Mouse (Mus musculus) heart, adult 9 months (tissue): ENCODE data around the gene Ybx2.
"Not testable (repeated sequence)": the region's sequence is repeated elsewhere in the genome, so short reads cannot be mapped to it uniquely, and the experiment has no call there.

Experiments used
- DNase-seq, 2 experiments: peaks; one replicate each; pipeline ENCODE4 v3.0.0; 2022; ENCODE audit warnings: low spot score in 2 of 2

Gene Ybx2

DNA sequence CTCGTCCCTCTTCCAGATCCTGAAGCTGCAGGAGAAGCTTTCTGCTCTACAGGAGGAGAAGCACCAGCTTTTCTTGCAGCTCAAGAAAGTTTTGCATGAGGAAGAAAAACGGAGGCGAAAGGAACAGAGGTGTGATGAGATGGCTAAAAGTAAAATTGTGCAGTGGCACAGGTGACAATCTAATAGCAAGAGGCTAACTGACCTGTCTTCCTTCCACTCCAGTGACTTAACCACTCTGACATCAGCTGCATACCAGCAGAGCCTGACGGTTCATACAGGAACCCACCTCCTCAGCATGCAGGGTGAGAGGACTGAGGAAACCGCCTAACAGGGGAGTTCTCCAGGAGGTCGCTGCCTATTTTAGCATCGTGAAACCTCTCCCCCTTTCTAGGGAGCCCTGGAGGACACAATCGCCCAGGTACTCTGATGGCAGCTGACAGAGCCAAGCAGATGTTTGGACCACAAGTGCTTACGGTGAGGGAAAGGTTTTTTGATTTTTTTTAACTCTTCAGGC lies 20.6 kb upstream of the Ybx2 start:
- no peak for DNase-seq

DNA sequence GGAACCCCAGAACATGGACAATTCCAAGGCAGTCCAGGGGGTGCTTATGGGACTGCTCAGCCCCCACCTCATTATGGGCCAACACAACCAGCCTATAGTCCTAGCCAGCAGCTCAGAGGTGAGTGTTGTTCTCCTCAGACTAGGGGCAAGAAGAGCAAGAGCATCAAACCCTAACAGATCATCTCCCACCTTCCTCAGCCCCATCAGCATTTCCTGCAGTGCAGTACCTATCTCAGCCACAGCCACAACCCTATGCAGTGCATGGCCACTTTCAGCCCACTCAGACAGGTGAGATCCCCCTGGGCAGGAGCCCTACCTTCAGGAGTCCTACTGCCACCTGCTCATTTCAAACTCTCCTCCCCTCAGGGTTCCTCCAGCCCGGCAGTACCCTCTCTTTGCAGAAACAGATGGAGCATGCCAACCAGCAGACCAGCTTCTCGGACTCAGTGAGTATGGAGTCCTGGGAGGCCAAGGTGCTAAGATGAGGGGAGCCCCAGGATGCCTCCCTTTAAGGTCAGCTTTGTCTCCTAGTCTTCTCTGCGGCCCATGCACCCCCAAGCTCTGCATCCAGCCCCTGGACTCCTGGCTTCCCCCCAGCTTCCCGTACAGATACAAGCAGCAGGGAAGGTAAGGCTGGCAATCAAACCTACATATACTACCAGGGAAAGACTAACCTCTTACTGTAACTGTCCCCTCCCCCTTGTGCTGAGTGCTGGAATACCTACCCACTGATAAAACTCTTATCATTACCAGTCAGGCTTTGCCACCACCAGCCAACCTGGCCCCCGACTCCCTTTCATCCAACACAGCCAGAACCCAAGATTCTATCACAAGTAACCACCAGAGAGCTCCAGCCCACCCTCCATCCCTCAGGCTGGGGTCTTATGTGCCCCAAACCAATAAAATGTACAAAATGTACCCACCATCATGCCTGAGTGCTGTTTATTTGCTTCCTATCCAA lies 19.6 kb upstream of the Ybx2 start:
- no peak for DNase-seq

DNA sequence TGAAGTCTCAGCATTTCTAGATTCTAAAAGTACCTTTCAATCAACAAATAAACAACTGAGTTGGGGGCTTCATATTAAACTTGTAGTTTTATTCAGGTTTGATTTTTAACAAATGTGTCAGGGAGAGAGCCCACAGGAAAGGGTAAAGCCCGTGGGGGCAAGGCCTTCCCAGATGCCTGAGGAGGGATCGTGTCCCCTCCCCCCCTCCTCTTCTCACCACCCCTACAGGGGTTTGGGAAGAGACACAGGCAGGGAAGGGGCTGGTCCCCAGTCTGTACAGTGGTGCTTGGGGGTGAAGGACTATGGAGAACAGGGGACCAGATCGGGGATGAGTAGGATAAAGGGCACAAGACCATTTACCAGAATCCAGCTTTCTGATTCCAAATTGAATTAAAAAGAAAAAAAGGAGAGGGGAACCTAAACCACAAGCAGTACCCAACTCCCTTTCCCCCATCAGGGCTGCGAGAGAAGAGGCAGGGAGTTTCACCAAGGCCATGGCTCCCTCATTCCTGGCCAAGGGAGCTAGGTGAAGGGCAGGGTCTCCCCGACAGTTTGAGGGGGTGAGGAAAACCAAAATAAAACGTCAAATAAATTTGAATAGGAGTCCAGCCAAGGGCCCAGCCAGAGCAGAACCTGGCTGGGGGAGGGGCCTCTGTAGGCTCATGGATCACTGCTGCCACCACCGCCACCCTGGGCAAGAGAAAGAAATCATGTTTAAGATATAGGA lies 18.8 kb upstream of the Ybx2 start:
- not testable (repeated sequence) for DNase-seq

DNA sequence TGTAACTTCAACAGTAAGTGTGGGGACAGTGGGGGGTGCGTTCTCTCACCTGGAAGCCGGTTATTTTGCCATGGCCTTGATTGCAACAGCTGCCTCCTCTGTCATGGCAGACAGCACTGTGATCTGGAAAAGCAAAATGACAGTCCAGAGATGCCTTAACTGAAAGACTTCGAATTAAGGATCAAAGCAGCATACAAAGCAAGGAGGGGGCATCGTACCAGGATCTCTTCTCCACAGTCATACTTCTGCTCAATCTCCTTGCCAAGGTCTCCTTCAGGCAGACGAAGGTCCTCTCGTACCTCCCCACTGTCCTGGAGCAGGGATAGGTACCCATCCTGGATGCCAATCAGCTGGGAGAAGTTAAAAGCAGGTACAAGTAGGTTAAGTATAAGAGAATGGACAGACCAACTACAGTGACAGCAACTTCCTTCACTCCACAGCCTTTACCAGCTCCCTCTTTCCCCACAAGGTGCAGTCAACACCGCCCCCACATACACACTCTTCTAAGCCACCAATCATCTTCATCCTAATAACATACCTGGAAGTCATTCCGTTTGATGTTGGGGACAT lies 18.1 kb upstream of the Ybx2 start:
- DNase-seq, result no peak

DNA sequence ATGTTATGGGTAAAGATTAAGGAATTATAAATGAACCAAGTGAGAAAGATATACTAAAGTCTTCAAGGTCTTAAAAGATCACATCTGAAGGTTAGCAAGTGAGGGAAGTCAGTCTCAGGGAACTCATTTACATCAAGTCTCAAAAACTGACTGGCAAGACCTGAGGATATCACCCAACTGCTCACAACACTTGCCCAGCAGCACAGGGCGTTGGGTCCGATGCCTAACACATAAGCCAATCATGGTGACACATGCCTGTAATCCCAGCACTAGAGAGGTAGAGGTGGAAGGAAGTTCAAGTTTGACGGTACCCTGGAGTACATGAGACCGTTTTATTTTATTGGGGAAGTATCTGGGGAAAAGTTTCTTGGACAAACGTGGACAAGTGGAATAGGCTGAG lies 17.5 kb upstream of the Ybx2 start:
- DNase-seq, result no peak

DNA sequence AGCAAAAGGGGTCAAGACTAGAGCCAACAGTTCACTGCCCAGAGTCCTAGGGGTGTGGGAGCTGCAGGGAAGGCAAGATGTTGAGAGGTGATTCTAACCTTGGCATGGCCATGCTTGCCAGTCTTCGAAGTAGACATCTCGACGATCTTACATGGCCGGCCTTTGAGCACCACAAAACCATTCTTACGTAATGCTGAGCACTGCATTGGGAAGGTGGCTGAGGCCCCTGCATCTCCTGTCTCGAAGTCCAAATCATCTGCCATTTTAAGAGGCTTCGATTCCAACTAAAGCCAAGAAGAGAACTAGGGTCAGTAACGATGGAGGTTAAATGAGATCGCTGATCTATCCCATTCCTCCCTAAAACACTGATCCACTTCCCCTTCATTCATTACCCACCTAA lies 16.5 kb upstream of the Ybx2 start:
- DNase-seq, result no peak

DNA sequence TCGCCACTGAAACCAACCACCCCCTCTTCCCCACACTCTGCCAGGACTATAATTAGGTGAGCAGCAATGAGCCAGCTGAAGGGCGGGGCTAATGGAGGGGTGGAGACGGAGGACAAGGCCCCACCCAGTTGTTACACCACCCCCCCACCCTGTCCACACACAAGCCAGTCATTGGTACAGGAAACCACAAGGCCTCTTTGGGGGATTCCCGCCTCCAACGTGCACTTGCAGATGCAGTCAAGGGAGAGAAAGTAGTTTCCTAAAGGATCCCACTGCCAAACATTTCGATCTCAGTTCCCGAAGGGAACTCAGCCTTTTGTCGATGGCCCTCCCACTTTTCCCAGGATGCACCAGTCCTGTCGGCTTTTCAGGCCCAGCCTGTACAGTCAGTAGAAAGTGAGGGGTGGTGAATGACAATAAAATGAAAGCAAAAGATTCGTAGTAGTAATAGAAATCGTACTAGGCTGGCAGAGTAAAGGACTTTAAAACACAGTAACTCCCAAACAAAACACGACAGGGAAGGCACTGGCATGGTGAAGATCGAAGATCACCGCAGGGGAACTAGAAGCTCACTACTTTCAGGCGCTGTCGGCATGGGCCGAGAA lies 15.8 kb upstream of the Ybx2 start:
- peak; percentile 84 to 85 for DNase-seq

DNA sequence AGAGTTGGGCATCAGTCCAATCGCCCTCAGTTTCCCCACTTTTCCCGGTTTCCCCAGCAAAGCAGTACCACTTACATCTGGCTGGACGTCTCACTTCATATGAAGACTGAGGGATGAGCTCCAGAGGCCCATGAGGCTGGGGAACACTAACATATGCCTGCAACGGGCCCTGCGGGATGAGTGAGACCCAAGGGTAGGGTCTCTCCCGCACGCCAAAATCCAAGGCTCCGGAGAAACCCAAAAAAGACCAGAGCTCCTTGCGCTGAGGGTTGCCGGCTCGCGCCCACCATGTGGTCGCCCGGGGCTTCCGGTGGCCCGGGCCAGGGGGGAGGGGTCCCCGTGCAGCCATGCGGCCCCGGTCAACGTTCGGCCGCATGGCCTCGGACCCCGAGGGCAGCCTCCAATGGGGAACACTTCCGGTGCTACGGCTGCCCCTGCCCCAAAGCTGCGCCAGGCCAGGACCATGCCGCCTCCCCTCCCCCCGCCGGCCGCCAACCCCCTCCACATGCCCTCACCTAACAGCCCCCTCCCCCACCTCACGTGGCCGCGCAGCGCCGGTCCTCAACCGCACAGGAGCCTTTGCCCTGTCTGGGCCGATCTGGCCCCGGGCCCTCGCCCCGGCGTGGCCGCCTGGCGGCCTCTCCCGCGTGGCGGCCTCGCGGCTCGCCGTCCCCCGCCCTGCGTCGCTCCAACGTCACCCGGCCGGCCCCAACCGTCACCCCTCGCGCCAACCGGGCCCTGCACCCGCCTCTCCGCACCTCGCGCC lies 15.1 kb upstream of the Ybx2 start:
- peak; percentile 53 to 54 for DNase-seq

DNA sequence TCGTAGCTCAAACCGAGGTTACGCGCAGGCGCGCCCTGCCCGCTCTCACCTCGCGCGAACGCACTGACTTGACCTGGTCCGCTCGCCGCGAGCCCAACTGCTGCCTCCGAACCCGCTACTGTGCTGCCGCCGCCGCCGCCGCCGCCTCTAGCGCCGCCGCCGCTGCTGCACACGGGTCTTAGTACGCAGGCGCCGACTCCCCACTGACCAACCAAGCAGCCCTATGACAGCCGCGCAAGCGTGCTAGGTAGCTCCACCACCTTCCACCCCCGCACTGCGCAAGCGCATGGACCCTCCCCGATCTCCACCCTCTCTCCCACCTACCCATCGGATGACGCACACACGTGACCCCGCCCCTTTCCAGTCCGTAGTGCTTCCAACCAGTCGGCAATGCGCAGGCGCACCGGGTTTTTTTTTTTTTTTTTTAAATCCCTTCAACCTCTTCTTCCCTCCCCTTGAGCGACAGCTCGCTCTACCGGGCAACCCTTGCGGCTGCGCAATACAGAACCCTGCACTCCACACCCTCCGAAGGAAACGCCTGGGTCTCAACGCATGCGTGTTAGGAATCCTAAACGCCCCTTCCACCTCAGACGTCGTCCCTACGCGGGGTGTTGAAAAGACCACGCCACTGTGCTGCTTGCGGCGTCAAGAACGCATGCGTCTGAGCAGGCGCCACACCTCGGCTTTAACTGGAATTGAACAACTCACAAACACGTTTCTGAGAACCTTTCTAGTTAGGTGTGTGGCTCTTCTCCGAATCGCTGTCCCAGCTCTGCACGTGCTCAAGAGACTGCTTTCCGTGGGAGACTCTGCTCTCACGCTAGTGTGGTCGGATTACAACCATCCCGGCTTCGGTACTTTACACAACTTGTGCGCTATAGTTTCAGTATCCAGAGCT lies 14.2 kb upstream of the Ybx2 start, which contains the start of gene Eif5a:
TSS of gene Eif5a (minus strand) at position 845 of the 898 bp plus-strand sequence.
- peak; percentile 100 for DNase-seq

DNA sequence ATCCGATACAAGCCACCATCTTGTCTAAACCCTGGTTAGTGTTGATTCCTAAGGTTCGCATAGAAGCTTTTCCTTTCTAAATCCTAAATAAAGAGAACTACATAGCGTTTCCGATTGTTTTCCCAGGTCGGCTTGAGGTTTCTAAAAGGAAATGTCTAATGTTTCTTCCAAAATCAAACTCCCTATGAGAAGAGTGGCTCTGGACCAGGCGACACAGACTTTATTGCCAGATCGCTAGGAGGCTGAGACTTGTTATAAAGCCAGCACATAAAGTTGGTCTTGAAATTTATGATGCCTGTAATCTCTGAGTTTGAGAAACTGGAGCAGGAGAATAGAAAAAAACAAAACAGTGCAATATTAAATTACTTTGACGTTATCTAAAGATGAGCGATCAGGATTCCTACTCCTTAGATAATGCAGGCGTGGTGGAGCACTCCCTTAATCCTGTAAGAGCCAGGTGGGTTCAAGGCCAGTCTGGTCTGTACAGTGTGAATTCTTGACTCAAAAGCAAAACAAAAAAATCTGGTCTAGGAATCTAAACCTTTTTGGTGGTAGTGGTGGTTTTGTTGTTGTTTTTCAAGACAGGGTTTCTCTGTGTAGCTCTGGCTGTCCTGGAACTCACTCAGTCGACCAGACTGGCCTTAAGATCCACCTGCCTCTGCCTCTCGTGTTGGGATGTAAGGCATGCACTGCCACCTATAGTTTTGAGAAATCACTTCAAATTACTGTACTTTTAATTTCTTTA lies 13.4 kb upstream of the Ybx2 start:
- DNase-seq, result no peak

DNA sequence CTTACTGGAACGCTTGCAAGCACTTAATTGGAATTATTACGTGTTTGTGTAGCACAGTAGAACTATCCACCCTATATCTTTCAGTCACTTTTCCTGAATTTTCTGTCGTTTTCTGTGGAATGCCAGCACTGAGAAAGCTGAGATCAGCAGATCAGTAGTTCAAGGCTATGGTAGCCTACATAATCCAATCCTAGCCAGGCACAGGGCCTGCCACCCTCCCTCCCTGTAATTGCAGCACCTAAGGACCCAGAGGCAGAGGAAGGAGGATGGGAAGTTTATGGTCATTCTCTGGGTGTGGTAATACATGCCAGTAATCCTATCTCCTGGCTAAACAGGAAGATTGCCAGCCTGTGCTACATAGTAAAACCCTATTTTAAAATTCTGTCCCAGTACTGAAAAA lies 12.8 kb upstream of the Ybx2 start:
- DNase-seq, result no peak

DNA sequence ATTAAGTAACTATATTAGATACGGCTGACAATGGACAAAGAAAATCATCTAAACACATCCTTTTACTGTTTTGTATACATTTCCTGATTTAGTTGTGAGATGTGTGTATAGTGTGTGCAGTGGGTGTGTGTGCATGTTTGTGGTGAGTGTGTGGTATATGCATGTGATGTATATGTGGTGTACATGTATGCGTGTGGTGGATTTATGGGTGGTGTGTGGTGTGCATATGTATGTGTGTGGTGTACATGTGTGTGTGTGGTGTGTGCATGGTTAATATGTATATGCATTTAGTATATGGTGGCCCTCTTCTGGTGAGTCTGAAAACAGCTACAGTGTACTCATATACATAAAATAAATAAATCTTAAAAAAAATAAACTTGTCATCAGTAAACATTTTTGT lies 8.1 kb upstream of the Ybx2 start:
- DNase-seq, result no peak

DNA sequence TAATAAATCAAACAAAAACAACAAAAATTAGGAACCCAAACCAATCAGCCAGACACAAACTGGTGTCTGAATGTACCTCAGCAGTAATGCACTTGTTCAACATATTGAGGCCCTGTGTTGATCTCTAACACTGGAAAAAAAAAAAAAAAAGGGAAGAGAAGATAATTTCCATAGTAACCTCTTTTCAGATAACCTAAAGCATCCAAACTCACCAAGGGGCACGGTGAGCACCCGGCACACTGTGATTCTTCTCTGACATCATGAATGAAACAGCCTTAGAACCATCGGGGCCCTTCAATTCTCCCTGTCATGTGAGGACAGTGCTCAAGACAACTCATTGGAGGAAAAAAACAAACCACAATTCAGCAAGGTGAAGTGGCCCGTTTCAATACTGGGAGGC lies 5.9 kb upstream of the Ybx2 start:
- DNase-seq, result no peak

DNA sequence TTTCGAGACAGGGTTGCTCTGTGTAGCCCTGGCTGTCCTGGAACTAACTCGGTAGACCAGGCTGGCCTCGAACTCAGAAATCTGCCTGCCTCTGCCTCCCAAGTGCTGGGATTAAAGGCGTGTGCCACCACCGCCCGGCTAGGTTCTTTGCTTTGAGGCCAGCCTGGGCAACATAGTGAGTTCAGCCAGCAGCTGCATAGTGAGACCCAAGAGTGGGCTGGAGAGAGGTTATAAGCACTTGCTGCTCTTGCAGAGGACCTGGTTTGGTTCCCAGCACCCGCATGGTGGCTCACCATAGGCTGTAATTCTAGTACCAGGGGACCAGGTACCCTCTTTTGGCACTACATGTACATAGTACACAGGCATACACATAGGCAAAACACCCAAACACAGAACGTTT lies 5.4 kb upstream of the Ybx2 start:
- not testable (repeated sequence) for DNase-seq

DNA sequence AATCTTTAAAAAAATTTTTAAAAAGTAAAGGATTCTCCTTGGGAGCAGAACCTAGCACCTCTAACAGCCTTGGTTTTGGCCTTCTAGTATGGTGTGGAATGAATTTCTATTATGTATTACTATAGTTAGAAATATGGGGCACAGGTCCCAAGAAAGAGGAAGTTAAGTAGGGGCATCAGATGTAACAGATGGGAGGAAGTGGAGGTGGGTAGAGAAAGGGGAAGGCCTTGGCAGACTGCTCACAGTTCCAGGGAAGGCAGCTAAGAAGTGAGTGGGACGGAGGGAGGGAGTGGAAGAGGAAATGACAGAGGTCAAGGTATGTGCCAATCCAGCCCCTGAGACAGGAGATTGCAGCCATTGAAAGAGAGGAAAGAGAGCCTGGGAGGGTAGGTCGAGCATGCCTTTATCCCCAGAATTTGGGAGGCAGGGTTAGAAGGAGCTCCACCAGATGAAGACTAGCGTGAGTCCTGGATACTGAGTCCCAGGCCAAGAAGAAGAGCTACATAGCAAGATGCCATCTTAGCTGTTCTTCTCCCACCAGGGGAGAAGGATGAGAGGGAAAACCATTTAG lies 4.5 kb upstream of the Ybx2 start:
- no peak for DNase-seq

DNA sequence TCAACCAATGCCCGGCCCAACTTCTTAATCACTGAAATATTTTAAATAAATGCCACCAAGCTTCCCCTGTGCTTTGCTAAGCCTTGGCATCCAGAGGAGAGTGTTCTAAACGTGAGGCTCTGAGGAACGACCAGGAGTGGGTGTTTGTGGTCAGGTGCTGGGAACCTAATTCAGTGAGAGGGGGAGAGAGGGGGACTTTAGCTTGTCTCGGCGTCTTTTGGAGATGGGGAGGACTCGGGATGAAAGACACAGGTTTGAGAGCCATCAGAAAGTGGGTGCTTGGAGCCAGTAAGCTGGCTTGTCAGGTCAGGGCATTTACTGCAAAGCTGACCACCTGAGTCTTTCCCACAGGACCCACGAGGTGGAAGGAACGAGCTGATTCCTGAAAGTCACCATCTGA lies 3.8 kb upstream of the Ybx2 start:
- DNase-seq, result no peak

DNA sequence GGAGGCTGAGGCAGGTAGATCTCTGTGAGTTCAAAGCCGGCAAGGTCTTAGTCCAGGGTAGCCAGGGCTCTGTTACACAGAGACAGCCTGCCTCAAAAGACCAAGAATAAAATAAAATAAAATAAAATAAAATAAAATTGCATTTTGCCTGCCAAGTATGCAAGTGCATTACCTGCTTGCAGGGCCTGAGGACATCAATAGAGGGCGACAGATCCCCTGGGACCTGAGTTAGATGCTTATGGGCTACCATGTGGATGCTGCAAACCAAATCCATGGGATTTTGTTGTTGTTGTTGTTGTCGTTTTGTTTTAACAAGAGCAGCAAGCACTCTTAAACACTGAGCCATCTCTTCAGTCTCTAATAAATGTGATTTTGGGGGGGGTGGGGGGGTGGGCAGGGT lies 3.3 kb upstream of the Ybx2 start:
- no peak for DNase-seq

DNA sequence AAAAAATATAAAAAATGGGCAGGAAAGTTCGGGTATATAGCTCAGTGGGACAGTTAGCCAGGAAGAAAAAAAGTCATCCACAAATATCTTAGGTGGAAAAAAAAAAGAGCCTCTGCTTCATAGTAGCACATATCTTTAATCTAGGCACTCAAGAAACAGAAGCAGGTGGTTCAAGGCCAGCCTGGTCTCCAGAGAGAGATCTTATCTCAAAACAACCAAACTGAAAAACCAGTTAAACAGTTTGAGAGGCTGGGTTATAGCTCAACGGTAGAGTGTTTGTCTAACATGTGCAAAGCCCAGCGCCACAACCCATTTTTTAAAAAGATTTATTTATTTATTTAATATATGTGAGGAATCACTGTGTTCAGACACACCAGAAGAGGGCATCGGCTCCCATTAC lies 2.5 kb upstream of the Ybx2 start:
- no peak for DNase-seq

DNA sequence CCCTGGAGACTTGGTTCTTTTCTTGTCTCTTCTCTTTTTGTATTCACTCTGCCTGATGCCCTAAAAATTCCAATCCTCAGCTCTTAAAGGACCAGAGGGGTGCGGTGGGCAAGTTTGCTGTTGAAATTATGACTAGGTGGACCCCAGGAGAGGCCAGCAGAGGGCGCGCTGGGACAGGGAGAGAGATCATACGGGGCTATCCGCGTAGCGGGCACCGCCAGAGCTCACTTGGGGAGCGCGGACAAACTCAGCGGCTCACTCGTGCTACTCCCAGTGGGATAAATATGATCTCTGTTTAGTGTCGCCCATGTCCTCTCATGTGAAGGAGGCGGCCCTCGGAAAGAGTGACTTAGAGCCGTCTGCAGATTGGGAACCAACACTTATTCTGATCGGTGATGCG lies 1.4 kb upstream of the Ybx2 start:
- peak; percentile 82 to 87 for DNase-seq
